Mouse (Mus musculus) forebrain, embryonic 16.5 days (tissue): ENCODE results near the gene Tctex1d1. TPM values are rescaled to one million over a fixed set of nuclear protein-coding genes. Genes with fewer than 3 reads are reported as not detected.

Source experiments
- ATAC-seq: fragments of 200-750 bp; cut with Nextera tagmentation; 2 replicates; pipeline ENCODE4 v1.8.0; 2017; ENCODE audit warnings: mild to moderate bottlenecking, moderate library complexity
- H3K27ac ChIP-seq: fragments of 300-500 bp; sonication (generic); 2 replicates; pipeline ENCODE4 v1.5.1; 2014; ENCODE audit warnings: low read length, control low read depth
- H3K27me3 ChIP-seq: fragments of 300-500 bp; sonication (generic); replicated peaks from 2 replicates; pipeline ENCODE4 v1.6.1; 2014; ENCODE audit warnings: low read length; ENCODE audit not compliant: control insufficient read depth, insufficient read depth
- H3K36me3 ChIP-seq: fragments of 300-500 bp; sonication (generic); 2 replicates; pipeline ENCODE4 v1.6.1; 2014; ENCODE audit not compliant: control insufficient read depth, insufficient read depth
- H3K4me1 ChIP-seq: fragments of 300-500 bp; sonication (generic); replicated peaks from 2 replicates; pipeline ENCODE4 v1.6.1; 2014; ENCODE audit warnings: low read length; ENCODE audit not compliant: control insufficient read depth, insufficient read depth
- H3K4me2 ChIP-seq: fragments of 300-500 bp; sonication (generic); 2 replicates; pipeline ENCODE4 v1.6.1; 2014; ENCODE audit warnings: mild to moderate bottlenecking, low read length, control low read depth
- H3K4me3 ChIP-seq: fragments of 300-500 bp; sonication (generic); replicated peaks from 2 replicates; pipeline ENCODE4 v1.5.1; 2014; ENCODE audit warnings: mild to moderate bottlenecking, low read length, control low read depth
- H3K9ac ChIP-seq: fragments of 300-500 bp; sonication (generic); replicated peaks from 2 replicates; pipeline ENCODE4 v1.6.1; 2014; ENCODE audit warnings: low read depth, low read length, control low read depth
- H3K9me3 ChIP-seq: fragments of 300-500 bp; sonication (generic); 2 replicates; pipeline ENCODE4 v1.6.1; 2016; ENCODE audit warnings: low read length; ENCODE audit not compliant: control insufficient read depth
- WGBS: fragments of 180-500 bp; shearing (Covaris S2); extraction: QIAGEN DNeasy Blood & Tissue Kit; methylation state at CpG from one replicate; pipeline ENCODE4 v1.1.7; 2014; 5-methylcytosine and 5-hydroxymethylcytosine counted together
- polyA plus RNA-seq: library from polyadenylated mRNA; unstranded; fragments of >200 nt; fragmentation: Nextera tagmentation; extraction: Ambion mirVana; gene quantifications from 2 replicates; pipeline ENCODE4 v1.2.1, GENCODE M21; 2015

Tctex1d1 gene
- polyA plus RNA-seq, 1 experiment from 2014 or later = 0.53 TPM

GRCm38 (mm10) chr4:103027745-103028144 lies 49.3 kb downstream of the Tctex1d1 start:
- no peak overlapping the region for H3K4me2 ChIP-seq
- H3K9me3 ChIP-seq = no peaks in the 10 kb centered on the region
- H3K36me3 ChIP-seq = no peaks in the 10 kb centered on the region
- no peak overlapping the region for H3K4me3 ChIP-seq
- no peaks in the 10 kb centered on the region for H3K4me1 ChIP-seq
- no peaks in the 10 kb centered on the region for H3K27me3 ChIP-seq
- no peak overlapping the region for H3K9ac ChIP-seq
- no peak overlapping the region for H3K27ac ChIP-seq
- ATAC-seq = no peak
- WGBS = 88% methylated on average over 7 of the region's 7 CpGs

- Histone ChIP-seq H3K4me1 (no peaks in the 10 kb centered on the region), H3K9ac (no peak overlapping the region), H3K9me3 (no peaks in the 10 kb centered on the region), H3K4me2 (no peak overlapping the region), H3K4me3 (no peak overlapping the region), H3K27me3 (no peaks in the 10 kb centered on the region), H3K27ac (no peak overlapping the region), H3K36me3 (no peaks in the 10 kb centered on the region)
- WGBS = 81% methylated on average over 13 of the region's 13 CpGs
- no peak for ATAC-seq
Measured at GRCm38 (mm10) chr4:103028177-103029088, 50.0 kb downstream of the Tctex1d1 start.

- Histone ChIP-seq H3K36me3 (no peaks in the 10 kb centered on the region), H3K27me3 (no peaks in the 10 kb centered on the region), H3K27ac (no peak overlapping the region), H3K4me2 (no peak overlapping the region), H3K4me1 (no peaks in the 10 kb centered on the region), H3K9me3 (no peaks in the 10 kb centered on the region), H3K4me3 (no peak overlapping the region), H3K9ac (no peak overlapping the region)
- ATAC-seq = no peak
- 87% methylated on average over 14 of the region's 14 CpGs for WGBS
Measured at GRCm38 (mm10) chr4:103039103-103039837, 60.9 kb downstream of the Tctex1d1 start.

DNA sequence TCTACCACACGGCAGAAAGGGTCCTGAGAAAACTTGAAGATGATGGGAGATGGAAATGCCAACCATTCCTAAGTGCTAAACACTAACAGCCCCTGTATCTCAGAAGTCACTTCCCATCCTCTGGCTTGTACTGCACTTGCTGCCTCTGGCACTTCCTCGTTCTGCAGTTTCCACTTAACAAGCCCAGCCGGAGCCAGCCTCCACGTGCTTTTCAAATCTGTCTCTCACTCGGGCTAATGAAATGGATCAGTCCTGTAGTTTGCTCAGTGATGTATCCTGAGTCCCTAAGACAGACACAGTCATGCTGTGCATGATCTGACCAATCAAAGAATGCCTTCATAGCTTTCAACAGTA lies 61.4 kb downstream of the Tctex1d1 start:
- H3K36me3 ChIP-seq = no peaks in the 10 kb centered on the region
- no peak overlapping the region for H3K27ac ChIP-seq
- H3K4me1 ChIP-seq = no peaks in the 10 kb centered on the region
- no peak overlapping the region for H3K4me2 ChIP-seq
- WGBS = 75% methylated on average over 5 of the region's 5 CpGs
- no peaks in the 10 kb centered on the region for H3K27me3 ChIP-seq
- no peak overlapping the region for H3K9ac ChIP-seq
- no peak overlapping the region for H3K4me3 ChIP-seq
- no peak for ATAC-seq
- H3K9me3 ChIP-seq = no peaks in the 10 kb centered on the region

- Histone ChIP-seq H3K27me3 (no peaks in the 10 kb centered on the region), H3K4me1 (no peaks in the 10 kb centered on the region), H3K27ac (no peak overlapping the region), H3K4me2 (no peak overlapping the region), H3K9ac (no peak overlapping the region), H3K4me3 (no peak overlapping the region), H3K36me3 (no peaks in the 10 kb centered on the region), H3K9me3 (no peaks in the 10 kb centered on the region)
- WGBS = 90% methylated on average over 11 of the region's 11 CpGs
- no peak for ATAC-seq
Measured at GRCm38 (mm10) chr4:103042997-103043396, 64.6 kb downstream of the Tctex1d1 start.

DNA sequence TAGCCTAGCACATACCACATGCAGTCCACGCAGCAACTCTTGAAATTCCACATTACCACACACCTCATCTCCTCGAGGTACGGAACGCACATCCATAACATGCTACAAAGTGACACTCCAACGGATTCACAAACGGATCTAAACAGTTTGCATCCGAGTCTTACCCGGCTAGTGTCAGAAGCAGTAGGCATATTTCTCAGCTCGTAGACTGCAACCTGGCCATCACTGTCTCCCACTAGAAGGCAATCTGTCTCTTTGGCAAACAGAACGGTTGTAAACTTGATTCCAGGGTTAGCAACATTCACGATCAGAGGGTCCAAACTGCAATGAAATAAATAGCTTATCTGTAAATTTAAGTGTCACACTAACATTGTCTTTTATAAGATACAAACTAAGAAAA lies 69.6 kb downstream of the Tctex1d1 start:
- H3K4me3 ChIP-seq = no peak overlapping the region
- H3K27ac ChIP-seq = no peak overlapping the region
- H3K9me3 ChIP-seq = no peaks in the 10 kb centered on the region
- H3K27me3 ChIP-seq = no peaks in the 10 kb centered on the region
- H3K4me1 ChIP-seq = no peaks in the 10 kb centered on the region
- H3K36me3 ChIP-seq = no peaks in the 10 kb centered on the region
- H3K4me2 ChIP-seq = no peak overlapping the region
- 83% methylated on average over 11 of the region's 11 CpGs for WGBS
- H3K9ac ChIP-seq = no peak overlapping the region
- ATAC-seq = no peak

Other genes starting within 250 kb of the Tctex1d1 start
- 50.7 and 69.4 TPM in 2 replicates for gene Sgip1, start 237.3 kb upstream of the Tctex1d1 start, polyA plus RNA-seq
- 0.37 and 0.41 TPM in 2 replicates for gene Insl5, start 48.2 kb downstream of the Tctex1d1 start, polyA plus RNA-seq
- gene Mier1, start 135.8 kb downstream of the Tctex1d1 start, polyA plus RNA-seq = 34.0 and 38.7 TPM in 2 replicates
- gene Wdr78, start 135.9 kb downstream of the Tctex1d1 start, polyA plus RNA-seq = 3.8 and 4.6 TPM in 2 replicates
- gene Slc35d1, start 236.6 kb downstream of the Tctex1d1 start, polyA plus RNA-seq = 3.7 and 5.8 TPM in 2 replicates